Mouse (Mus musculus): Measurements from ENCODE around the gene Bfsp2. TPM values are rescaled to one million over a fixed set of nuclear protein-coding genes. Genes with fewer than 3 reads are reported as not detected.

Bfsp2 gene
- polyA plus RNA-seq, 1 experiment from 2014 or later: 1.3 TPM

GRCm38 (mm10) chr9:103501861-103502364, 21.7 kb upstream of the Bfsp2 start:
- WGBS: 47% methylated on average over 14 of the region's 14 CpGs
- no peak for DNase-seq (ENCODE audit: low spot score)
- Histone ChIP-seq H3K9me3 (0 out of 2 replicates have a peak, but pooled peaks cover 4% of the 10 kb centered on the region), H3K4me3 (no peak overlapping the region), H3K27me3 (replicated peaks; ENCODE audit: low read depth, poor library complexity, severe bottlenecking) (no peaks in the 10 kb centered on the region), H3K36me3 (replicated peaks) (peaks cover 18% of the 10 kb centered on the region), H3K27ac (replicated peaks) (peak overlapping the region; percentile 30; the same call in 1 of the 2 replicates), H3K4me1 (peaks cover 30% of the 10 kb centered on the region)

GRCm38 (mm10) chr9:103499366-103499765, 19.1 kb upstream of the Bfsp2 start:
- peaks cover 35% of the 10 kb centered on the region for H3K4me1 ChIP-seq
- no peak for DNase-seq (ENCODE audit: low spot score)
- no peak overlapping the region for H3K4me3 ChIP-seq
- peak overlapping the region; percentile 1; the same call in 1 of the 2 replicates for H3K27ac ChIP-seq (replicated peaks)
- 0 out of 2 replicates have a peak, but pooled peaks cover 4% of the 10 kb centered on the region for H3K9me3 ChIP-seq
- WGBS: 88% methylated on average over 18 of the region's 18 CpGs
- peaks cover 18% of the 10 kb centered on the region for H3K36me3 ChIP-seq (replicated peaks)
- H3K27me3 ChIP-seq (replicated peaks; ENCODE audit: low read depth, poor library complexity, severe bottlenecking): no peaks in the 10 kb centered on the region

GRCm38 (mm10) chr9:103498699-103499098, 18.5 kb upstream of the Bfsp2 start:
- H3K4me3 ChIP-seq: no peak overlapping the region
- no peak for DNase-seq (ENCODE audit: low spot score)
- no peak overlapping the region for H3K27ac ChIP-seq (replicated peaks)
- H3K9me3 ChIP-seq: no peaks in the 10 kb centered on the region
- 75% methylated on average over 8 of the region's 8 CpGs for WGBS
- peaks cover 14% of the 10 kb centered on the region for H3K36me3 ChIP-seq (replicated peaks)
- no peaks in the 10 kb centered on the region for H3K27me3 ChIP-seq (replicated peaks; ENCODE audit: low read depth, poor library complexity, severe bottlenecking)
- peaks cover 38% of the 10 kb centered on the region for H3K4me1 ChIP-seq

- H3K9me3 ChIP-seq: no peaks in the 10 kb centered on the region
- no peak overlapping the region for H3K27ac ChIP-seq (replicated peaks)
- H3K27me3 ChIP-seq (replicated peaks; ENCODE audit: low read depth, poor library complexity, severe bottlenecking): 0 out of 2 replicates have a peak, but pooled peaks cover 4% of the 10 kb centered on the region
- 83% methylated on average over 11 of the region's 11 CpGs for WGBS
- no peak for DNase-seq (ENCODE audit: low spot score)
- no peak overlapping the region for H3K4me3 ChIP-seq
- peaks cover 24% of the 10 kb centered on the region for H3K4me1 ChIP-seq
- peaks cover 14% of the 10 kb centered on the region for H3K36me3 ChIP-seq (replicated peaks)
Measured at GRCm38 (mm10) chr9:103495391-103495790, 15.2 kb upstream of the Bfsp2 start.

GRCm38 (mm10) chr9:103494346-103495020, 14.3 kb upstream of the Bfsp2 start:
- Histone ChIP-seq H3K36me3 (replicated peaks) (peaks cover 12% of the 10 kb centered on the region), H3K4me1 (peaks cover 21% of the 10 kb centered on the region), H3K27me3 (replicated peaks; ENCODE audit: low read depth, poor library complexity, severe bottlenecking) (0 out of 2 replicates have a peak, but pooled peaks cover 4% of the 10 kb centered on the region), H3K27ac (replicated peaks) (0 out of 2 replicates have a peak overlapping the region, but pooled peaks have one; percentile 6), H3K4me3 (no peak overlapping the region), H3K9me3 (no peaks in the 10 kb centered on the region)
- peak; percentile 79 for DNase-seq (ENCODE audit: low spot score)
- WGBS: 32% methylated on average over 7 of the region's 7 CpGs

GRCm38 (mm10) chr9:103491985-103492384, 11.8 kb upstream of the Bfsp2 start:
- no peaks in the 10 kb centered on the region for H3K9me3 ChIP-seq
- no peaks in the 10 kb centered on the region for H3K36me3 ChIP-seq (replicated peaks)
- DNase-seq (ENCODE audit: low spot score): no peak
- H3K4me1 ChIP-seq: peaks cover 30% of the 10 kb centered on the region
- H3K4me3 ChIP-seq: no peak overlapping the region
- H3K27ac ChIP-seq (replicated peaks): no peak overlapping the region
- 90% methylated on average over 8 of the region's 8 CpGs for WGBS
- H3K27me3 ChIP-seq (replicated peaks; ENCODE audit: low read depth, poor library complexity, severe bottlenecking): 0 out of 2 replicates have a peak, but pooled peaks cover 4% of the 10 kb centered on the region

- 31% methylated on average over 2 of the region's 2 CpGs for WGBS
- 0 out of 2 replicates have a peak, but pooled peaks cover 4% of the 10 kb centered on the region for H3K27me3 ChIP-seq (replicated peaks; ENCODE audit: low read depth, poor library complexity, severe bottlenecking)
- H3K36me3 ChIP-seq (replicated peaks): no peaks in the 10 kb centered on the region
- H3K4me3 ChIP-seq: no peak overlapping the region
- no peak overlapping the region for H3K27ac ChIP-seq (replicated peaks)
- peak; percentile 88 for DNase-seq (ENCODE audit: low spot score)
- no peaks in the 10 kb centered on the region for H3K9me3 ChIP-seq
- H3K4me1 ChIP-seq: peaks cover 45% of the 10 kb centered on the region
Measured at GRCm38 (mm10) chr9:103490439-103490838, 10.2 kb upstream of the Bfsp2 start.

- H3K4me1 ChIP-seq: peaks cover 46% of the 10 kb centered on the region
Measured at GRCm38 (mm10) chr9:103489883-103490282, 9.7 kb upstream of the Bfsp2 start.

GRCm38 (mm10) chr9:103489096-103489495, 8.9 kb upstream of the Bfsp2 start:
- 62% methylated on average over 7 of the region's 7 CpGs for WGBS
- no peak for DNase-seq (ENCODE audit: low spot score)
- peaks cover 42% of the 10 kb centered on the region for H3K4me1 ChIP-seq
- no peaks in the 10 kb centered on the region for H3K9me3 ChIP-seq
- H3K4me3 ChIP-seq: no peak overlapping the region
- no peaks in the 10 kb centered on the region for H3K36me3 ChIP-seq (replicated peaks)
- H3K27me3 ChIP-seq (replicated peaks; ENCODE audit: low read depth, poor library complexity, severe bottlenecking): 0 out of 2 replicates have a peak, but pooled peaks cover 4% of the 10 kb centered on the region
- H3K27ac ChIP-seq (replicated peaks): no peak overlapping the region

More at GRCm38 (mm10) chr9:103489883-103490282, 9.7 kb upstream of the Bfsp2 start:
- DNase-seq (ENCODE audit: low spot score): no peak
- H3K9me3 ChIP-seq: no peaks in the 10 kb centered on the region
- no peak overlapping the region for H3K4me3 ChIP-seq
- 0 out of 2 replicates have a peak, but pooled peaks cover 4% of the 10 kb centered on the region for H3K27me3 ChIP-seq (replicated peaks; ENCODE audit: low read depth, poor library complexity, severe bottlenecking)
- no peak overlapping the region for H3K27ac ChIP-seq (replicated peaks)
- 80% methylated on average over 4 of the region's 4 CpGs for WGBS
- H3K36me3 ChIP-seq (replicated peaks): no peaks in the 10 kb centered on the region

- no peaks in the 10 kb centered on the region for H3K36me3 ChIP-seq (replicated peaks)
- H3K4me3 ChIP-seq: no peak overlapping the region
- no peak for DNase-seq (ENCODE audit: low spot score)
- WGBS: 75% methylated on average over 6 of the region's 6 CpGs
- peak overlapping the region; percentile 54 for H3K27ac ChIP-seq (replicated peaks)
- H3K9me3 ChIP-seq: no peaks in the 10 kb centered on the region
- no peaks in the 10 kb centered on the region for H3K27me3 ChIP-seq (replicated peaks; ENCODE audit: low read depth, poor library complexity, severe bottlenecking)
- peaks cover 39% of the 10 kb centered on the region for H3K4me1 ChIP-seq
Measured at GRCm38 (mm10) chr9:103486262-103486661, 6.0 kb upstream of the Bfsp2 start.

GRCm38 (mm10) chr9:103485606-103486005, 5.4 kb upstream of the Bfsp2 start:
- peak overlapping the region; percentile 70; the same call in 1 of the 2 replicates for H3K27ac ChIP-seq (replicated peaks)
- H3K4me1 ChIP-seq: peaks cover 46% of the 10 kb centered on the region
- 16% methylated on average over 8 of the region's 8 CpGs for WGBS

GRCm38 (mm10) chr9:103480603-103481220, 492 bp upstream of the Bfsp2 start:
- Histone ChIP-seq H3K36me3 (replicated peaks) (no peaks in the 10 kb centered on the region), H3K27me3 (replicated peaks; ENCODE audit: low read depth, poor library complexity, severe bottlenecking) (no peaks in the 10 kb centered on the region), H3K4me3 (no peak overlapping the region), H3K4me1 (peaks cover 43% of the 10 kb centered on the region), H3K9me3 (no peaks in the 10 kb centered on the region), H3K27ac (replicated peaks) (peak overlapping the region; percentile 71)
- DNase-seq (ENCODE audit: low spot score): peak; percentile 60
- 51% methylated on average over 8 of the region's 8 CpGs for WGBS

More at GRCm38 (mm10) chr9:103485606-103486005, 5.4 kb upstream of the Bfsp2 start:
- Histone ChIP-seq H3K36me3 (replicated peaks) (no peaks in the 10 kb centered on the region), H3K4me3 (no peak overlapping the region), H3K9me3 (no peaks in the 10 kb centered on the region), H3K27me3 (replicated peaks; ENCODE audit: low read depth, poor library complexity, severe bottlenecking) (no peaks in the 10 kb centered on the region)
- no peak for DNase-seq (ENCODE audit: low spot score)
